Mouse (Mus musculus) megakaryocyte progenitor cell, adult 5-6 weeks (primary cell): ENCODE results near the gene Ccdc124. TPM values are rescaled to one million over a fixed set of nuclear protein-coding genes. Genes with fewer than 3 reads are reported as not detected.
"Not testable (repeated sequence)": the region's sequence is repeated elsewhere in the genome, so short reads cannot be mapped to it uniquely, and the experiment has no call there.

Experiments used
- ATAC-seq: replicated peaks from 2 replicates; pipeline ENCODE4 v1.8.0; 2016; ENCODE audit warnings: mild to moderate bottlenecking, moderate TSS enrichment, inconsistent platforms; ENCODE audit not compliant: poor library complexity
- total RNA-seq, 2 experiments: library from RNA; stranded (forward) in 1 of 2; stranded (reverse) in 1 of 2; fragments of 157-497, 149-512 nt in 1 of 2; fragments of 200-1000 nt in 1 of 2; gene quantifications; 2 replicates each; pipeline versions ENCODE4 v1.2.3 to v1.2.4; 2015 to 2017

The Ccdc124 gene
- total RNA-seq, 2 experiments from 2014 or later: 27.6 to 33.9 TPM

- ATAC-seq: not testable (repeated sequence)
These were observed 22.0 kb upstream of the Ccdc124 start for GRCm38 (mm10) chr8:70895571-70896259.

GRCm38 (mm10) chr8:70894771-70895545 is 21.2 kb upstream of the Ccdc124 start:
- no peak for ATAC-seq

GRCm38 (mm10) chr8:70894385-70894720 is 20.6 kb upstream of the Ccdc124 start:
- no peak for ATAC-seq

GRCm38 (mm10) chr8:70893656-70894384 is 20.1 kb upstream of the Ccdc124 start:
- ATAC-seq: peak; percentile 40

- no peak for ATAC-seq
These were observed 19.3 kb upstream of the Ccdc124 start for GRCm38 (mm10) chr8:70892896-70893655.

GRCm38 (mm10) chr8:70892022-70892895 is 18.5 kb upstream of the Ccdc124 start, which contains the start of gene Slc5a5:
Gene Slc5a5, minus strand, starts transcription at chr8:70892757.
- no peak for ATAC-seq

GRCm38 (mm10) chr8:70891356-70891755 is 17.6 kb upstream of the Ccdc124 start:
- peak; percentile 15; the same call in 1 of the 2 replicates for ATAC-seq

GRCm38 (mm10) chr8:70890656-70891055 is 16.9 kb upstream of the Ccdc124 start:
- no peak for ATAC-seq

- peak; percentile 64 for ATAC-seq
These were observed 13.9 kb upstream of the Ccdc124 start for GRCm38 (mm10) chr8:70887669-70888068.

GRCm38 (mm10) chr8:70885612-70886011 is 11.9 kb upstream of the Ccdc124 start:
- ATAC-seq: peak; percentile 79

- no peak for ATAC-seq
These were observed 10.9 kb upstream of the Ccdc124 start for GRCm38 (mm10) chr8:70884683-70885082.

- ATAC-seq: no peak
These were observed 10.5 kb upstream of the Ccdc124 start for GRCm38 (mm10) chr8:70884186-70884585.

- ATAC-seq: no peak
These were observed 6.8 kb upstream of the Ccdc124 start for GRCm38 (mm10) chr8:70880546-70880945.

GRCm38 (mm10) chr8:70880126-70880525 is 6.4 kb upstream of the Ccdc124 start:
- no peak for ATAC-seq

GRCm38 (mm10) chr8:70879500-70879899 is 5.8 kb upstream of the Ccdc124 start:
- no peak for ATAC-seq

- ATAC-seq: no peak
These were observed 4.4 kb upstream of the Ccdc124 start for GRCm38 (mm10) chr8:70878178-70878577.

GRCm38 (mm10) chr8:70876382-70876781 is 2.6 kb upstream of the Ccdc124 start:
- ATAC-seq: no peak

- no peak for ATAC-seq
These were observed 706 bp upstream of the Ccdc124 start for GRCm38 (mm10) chr8:70874441-70874840.

- no peak for ATAC-seq
These were observed 932 bp downstream of the Ccdc124 start for GRCm38 (mm10) chr8:70872643-70873363.
